Mouse (Mus musculus) right cerebral cortex, adult 2 months (tissue): Measurements from ENCODE around the gene Zfp64.

Source experiments
- DNase-seq, 2 experiments: peaks; one replicate each; pipeline ENCODE4 v3.0.0; 2021 to 2022; ENCODE audit warnings: low spot score in 2 of 2

Gene Zfp64

GRCm38 (mm10) chr2:168851545-168851944, 103.8 kb downstream of the Zfp64 start:
- DNase-seq, result no peak

- no peak for DNase-seq
These were observed 106.8 kb downstream of the Zfp64 start for GRCm38 (mm10) chr2:168848553-168848952.

DNA sequence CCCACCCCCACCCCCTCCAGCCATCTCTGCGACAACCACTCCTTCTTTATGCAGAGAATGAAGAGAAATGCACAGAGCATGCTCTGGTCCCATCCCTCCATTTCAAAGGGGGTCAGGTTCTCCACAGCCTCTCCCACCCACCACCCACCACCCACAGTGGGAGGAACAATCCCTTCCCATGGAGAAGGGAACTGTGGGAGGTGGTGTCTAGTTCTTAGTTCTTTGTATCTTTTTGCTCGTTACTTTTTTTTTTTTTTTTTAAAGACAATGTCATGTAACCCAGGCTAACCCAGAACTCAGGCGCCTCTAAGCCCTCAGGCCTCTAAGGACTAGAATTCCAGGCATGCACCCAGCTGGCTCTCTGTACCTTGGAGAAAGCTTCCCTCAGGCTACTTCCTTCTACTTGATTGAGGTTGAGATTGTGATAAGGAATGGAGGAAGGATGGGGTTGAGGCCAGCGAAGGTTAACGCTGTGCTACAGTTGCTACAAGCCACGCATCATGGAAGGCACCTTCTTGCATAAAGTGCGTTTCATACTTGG, 109.1 kb downstream of the Zfp64 start:
- DNase-seq, result no peak
